Mouse (Mus musculus) T-helper 17 cell (primary cell): ENCODE results near the gene Gm17651.

Experiments used
- in situ Hi-C, 2 experiments: fragments of 300-600 bp; cut with MboI, MseI; formaldehyde crosslinking; loops; 1 replicate in 1 of 2; 2 replicates in 1 of 2; pipeline ENCODE4 v1.15.1; 2025; ENCODE audit warnings: high pct_unique_total_duplicates in 2 of 2

Gm17651 gene

GRCm38 (mm10) chr3:97680631-97681320 lies 6.3 kb upstream of the Gm17651 start:
- in situ Hi-C loops = loop anchor here (5.0 kb wide), 2 partner anchors 87 to 202 kb away; no protein-coding TSS in a partner anchor

- in situ Hi-C loops = loop anchor here in 1 of 2 experiments (5.0 kb wide), 1 partner anchor 209 kb away; the partner anchor contains the start of gene Pde4dip
Measured at GRCm38 (mm10) chr3:97678416-97678815, 3.9 kb upstream of the Gm17651 start.

GRCm38 (mm10) chr3:97676126-97676525 lies 1.6 kb upstream of the Gm17651 start:
- in situ Hi-C loops = loop anchor here in 1 of 2 experiments (5.0 kb wide), 1 partner anchor 211 kb away; the partner anchor contains the start of gene Pde4dip

GRCm38 (mm10) chr3:97667093-97667675 lies 7.3 kb downstream of the Gm17651 start:
- in situ Hi-C loops = no loop called here

- in situ Hi-C loops = no loop called here
Measured at GRCm38 (mm10) chr3:97666154-97666553, 8.3 kb downstream of the Gm17651 start.

GRCm38 (mm10) chr3:97665525-97665924 lies 9.0 kb downstream of the Gm17651 start:
- in situ Hi-C loops = no loop called here

- in situ Hi-C loops = no loop called here
Measured at GRCm38 (mm10) chr3:97661206-97661605, 13.3 kb downstream of the Gm17651 start.

GRCm38 (mm10) chr3:97659746-97660145 lies 14.7 kb downstream of the Gm17651 start:
- in situ Hi-C loops = no loop called here

GRCm38 (mm10) chr3:97658426-97659193 lies 15.9 kb downstream of the Gm17651 start:
- in situ Hi-C loops = no loop called here

- in situ Hi-C loops = no loop called here
Measured at GRCm38 (mm10) chr3:97657655-97658411, 16.7 kb downstream of the Gm17651 start, which contains the start of gene Prkab2. Gene Prkab2, plus strand, starts transcription at chr3:97658193.

- in situ Hi-C loops = no loop called here
Measured at GRCm38 (mm10) chr3:97654901-97655300, 19.6 kb downstream of the Gm17651 start.

GRCm38 (mm10) chr3:97653781-97654180 lies 20.7 kb downstream of the Gm17651 start:
- in situ Hi-C loops = no loop called here

- in situ Hi-C loops = no loop called here
Measured at GRCm38 (mm10) chr3:97651604-97652003, 22.9 kb downstream of the Gm17651 start.

GRCm38 (mm10) chr3:97649469-97649868 lies 25.0 kb downstream of the Gm17651 start:
- in situ Hi-C loops = no loop called here

GRCm38 (mm10) chr3:97649022-97649421 lies 25.5 kb downstream of the Gm17651 start:
- in situ Hi-C loops = no loop called here

- in situ Hi-C loops = no loop called here
Measured at GRCm38 (mm10) chr3:97648518-97648917, 26.0 kb downstream of the Gm17651 start.

- in situ Hi-C loops = no loop called here
Measured at GRCm38 (mm10) chr3:97642001-97642400, 32.5 kb downstream of the Gm17651 start.

- in situ Hi-C loops = no loop called here
Measured at GRCm38 (mm10) chr3:97641396-97641795, 33.1 kb downstream of the Gm17651 start.

GRCm38 (mm10) chr3:97634288-97634761 lies 40.2 kb downstream of the Gm17651 start:
- in situ Hi-C loops = no loop called here

GRCm38 (mm10) chr3:97633456-97633855 lies 41.0 kb downstream of the Gm17651 start:
- in situ Hi-C loops = no loop called here

GRCm38 (mm10) chr3:97631258-97631860 lies 43.1 kb downstream of the Gm17651 start:
- in situ Hi-C loops = no loop called here
